Mouse (Mus musculus) forebrain, embryonic 11.5 days (tissue): ENCODE data around the gene Sphk2. TPM values are rescaled to one million over a fixed set of nuclear protein-coding genes. Genes with fewer than 3 reads are reported as not detected.
A peak's percentile ranks its signal among the peaks of the same experiment; 100 is the strongest.

ENCODE experiments used
- ATAC-seq: fragments of 200-750 bp; cut with Nextera tagmentation; replicated peaks from 2 replicates; pipeline ENCODE4 v1.8.0; 2017; ENCODE audit warnings: moderate TSS enrichment; ENCODE audit not compliant: low FRiP score
- DNase-seq: peaks from one replicate; pipeline ENCODE4 v3.0.0-alpha.2; 2017; ENCODE audit warnings: low spot score
- H3K27ac ChIP-seq: fragments of 300-500 bp; sonication (generic); 2 replicates; pipeline ENCODE4 v1.5.1; 2014; ENCODE audit warnings: low read depth, low read length
- H3K27me3 ChIP-seq: fragments of 300-500 bp; sonication (generic); 2 replicates; pipeline ENCODE4 v1.6.1; 2014; ENCODE audit warnings: mild to moderate bottlenecking, low read length, mixed read lengths; ENCODE audit not compliant: control insufficient read depth, insufficient read depth
- H3K36me3 ChIP-seq: fragments of 300-500 bp; sonication (generic); 2 replicates; pipeline ENCODE4 v1.6.1; 2014; ENCODE audit warnings: mild to moderate bottlenecking, low read length, moderate library complexity, mixed read lengths; ENCODE audit not compliant: control insufficient read depth, insufficient read depth
- H3K4me1 ChIP-seq: fragments of 300-500 bp; sonication (generic); replicated peaks from 2 replicates; pipeline ENCODE4 v1.6.1; 2014; ENCODE audit warnings: low read length, mixed read lengths; ENCODE audit not compliant: control insufficient read depth, insufficient read depth
- H3K4me2 ChIP-seq: fragments of 300-500 bp; sonication (generic); 2 replicates; pipeline ENCODE4 v1.6.1; 2014; ENCODE audit warnings: low read depth, mild to moderate bottlenecking, low read length, moderate library complexity, mixed read lengths; ENCODE audit not compliant: severe bottlenecking
- H3K4me3 ChIP-seq: fragments of 300-500 bp; sonication (generic); 2 replicates; pipeline ENCODE4 v1.5.1; 2014; ENCODE audit warnings: low read depth, low read length
- H3K9ac ChIP-seq: fragments of 300-500 bp; sonication (generic); 2 replicates; pipeline ENCODE4 v1.6.1; 2014; ENCODE audit warnings: low read length
- H3K9me3 ChIP-seq: fragments of 300-500 bp; sonication (generic); 2 replicates; pipeline ENCODE4 v1.6.1; 2016; ENCODE audit warnings: low read length, mixed read lengths; ENCODE audit not compliant: control insufficient read depth
- WGBS: fragments of 180-500 bp; shearing (Covaris S2); extraction: QIAGEN DNeasy Blood & Tissue Kit; methylation state at CpG from one replicate; pipeline ENCODE4 v1.1.7; 2014; 5-methylcytosine and 5-hydroxymethylcytosine counted together
- polyA plus RNA-seq: library from polyadenylated mRNA; unstranded; fragments of >200 nt; fragmentation: Nextera tagmentation; extraction: Ambion mirVana; gene quantifications from 2 replicates; pipeline ENCODE4 v1.2.1, GENCODE M21; 2014

Gene Sphk2
- polyA plus RNA-seq, 1 experiment from 2014 or later: 27.0 TPM

GRCm38 (mm10) chr7:45711316-45712021 lies 6.3 kb downstream of the Sphk2 start:
- H3K4me3 ChIP-seq: no peak overlapping the region
- no peak for DNase-seq

GRCm38 (mm10) chr7:45710477-45711191 lies 7.2 kb downstream of the Sphk2 start:
- Histone ChIP-seq H3K4me3 (no peak overlapping the region), H3K4me2 (no peak overlapping the region), H3K4me1 (peaks cover 29% of the 10 kb centered on the region), H3K36me3 (peaks cover 18% of the 10 kb centered on the region; the same call in 1 of the 2 replicates), H3K9me3 (no peaks in the 10 kb centered on the region), H3K9ac (no peak overlapping the region), H3K27ac (no peak overlapping the region), H3K27me3 (no peaks in the 10 kb centered on the region)
- WGBS: 94% methylated on average over 20 of the region's 20 CpGs
- no peak for DNase-seq
- ATAC-seq: no peak

More at GRCm38 (mm10) chr7:45711316-45712021, 6.3 kb downstream of the Sphk2 start:
- no peak overlapping the region for H3K4me2 ChIP-seq
- H3K36me3 ChIP-seq: peaks cover 18% of the 10 kb centered on the region; the same call in 1 of the 2 replicates
- no peak overlapping the region for H3K9ac ChIP-seq
- H3K27ac ChIP-seq: no peak overlapping the region
- H3K9me3 ChIP-seq: no peaks in the 10 kb centered on the region
- 93% methylated on average over 24 of the region's 24 CpGs for WGBS
- no peak for ATAC-seq
- peaks cover 28% of the 10 kb centered on the region for H3K4me1 ChIP-seq
- H3K27me3 ChIP-seq: no peaks in the 10 kb centered on the region

- H3K36me3 ChIP-seq: peaks cover 18% of the 10 kb centered on the region; the same call in 1 of the 2 replicates
- H3K4me2 ChIP-seq: no peak overlapping the region
- no peaks in the 10 kb centered on the region for H3K27me3 ChIP-seq
- peaks cover 28% of the 10 kb centered on the region for H3K4me1 ChIP-seq
- ATAC-seq (no peak), DNase-seq (no peak)
- H3K27ac ChIP-seq: no peak overlapping the region
- no peak overlapping the region for H3K4me3 ChIP-seq
- H3K9me3 ChIP-seq: no peaks in the 10 kb centered on the region
- no peak overlapping the region for H3K9ac ChIP-seq
- 73% methylated on average over 14 of the region's 14 CpGs for WGBS
These were observed 8.0 kb downstream of the Sphk2 start for GRCm38 (mm10) chr7:45709677-45710355.

- WGBS: 49% methylated on average over 6 of the region's 6 CpGs
- H3K9me3 ChIP-seq: no peaks in the 10 kb centered on the region
- no peaks in the 10 kb centered on the region for H3K27me3 ChIP-seq
- no peak overlapping the region for H3K9ac ChIP-seq
- no peak for ATAC-seq
- H3K4me3 ChIP-seq: no peak overlapping the region
- no peak overlapping the region for H3K27ac ChIP-seq
- H3K36me3 ChIP-seq: peaks cover 18% of the 10 kb centered on the region; the same call in 1 of the 2 replicates
- H3K4me2 ChIP-seq: no peak overlapping the region
- no peak for DNase-seq
- H3K4me1 ChIP-seq: peaks cover 24% of the 10 kb centered on the region
These were observed 8.8 kb downstream of the Sphk2 start for GRCm38 (mm10) chr7:45709036-45709435.

GRCm38 (mm10) chr7:45708221-45708761 lies 9.5 kb downstream of the Sphk2 start:
- ATAC-seq (no peak), DNase-seq (peak; percentile 52)
- H3K9ac ChIP-seq: no peak overlapping the region
- no peak overlapping the region for H3K4me3 ChIP-seq
- H3K27ac ChIP-seq: no peak overlapping the region
- H3K4me1 ChIP-seq: peaks cover 28% of the 10 kb centered on the region
- H3K27me3 ChIP-seq: no peaks in the 10 kb centered on the region
- peaks cover 16% of the 10 kb centered on the region; the same call in 1 of the 2 replicates for H3K36me3 ChIP-seq
- H3K4me2 ChIP-seq: peak overlapping the region; percentile 98; the same call in 1 of the 2 replicates
- H3K9me3 ChIP-seq: no peaks in the 10 kb centered on the region
- 56% methylated on average over 13 of the region's 13 CpGs for WGBS

GRCm38 (mm10) chr7:45707375-45707967 lies 10.3 kb downstream of the Sphk2 start:
- under 1% methylated on average over 27 of the region's 27 CpGs for WGBS
- H3K27ac ChIP-seq: peak overlapping the region; percentile 37; the same call in 1 of the 2 replicates
- H3K9ac ChIP-seq: peak overlapping the region; percentile 9

GRCm38 (mm10) chr7:45706721-45707241 lies 11.0 kb downstream of the Sphk2 start:
- DNase-seq (peak; percentile 92), ATAC-seq (0 out of 2 replicates have a peak, but pooled peaks have one; percentile 3)
- H3K4me2 ChIP-seq: peak overlapping the region; percentile 98
- H3K9ac ChIP-seq: peak overlapping the region; percentile 72
- H3K36me3 ChIP-seq: peaks cover 10% of the 10 kb centered on the region; the same call in 1 of the 2 replicates
- peaks cover 28% of the 10 kb centered on the region for H3K4me1 ChIP-seq
- under 1% methylated on average over 43 of the region's 45 CpGs for WGBS
- no peaks in the 10 kb centered on the region for H3K27me3 ChIP-seq
- peak overlapping the region; percentile 37; the same call in 1 of the 2 replicates for H3K27ac ChIP-seq
- H3K4me3 ChIP-seq: peak overlapping the region; percentile 52
- H3K9me3 ChIP-seq: no peaks in the 10 kb centered on the region

More at GRCm38 (mm10) chr7:45707375-45707967, 10.3 kb downstream of the Sphk2 start:
- Histone ChIP-seq H3K4me1 (peaks cover 28% of the 10 kb centered on the region), H3K36me3 (peaks cover 10% of the 10 kb centered on the region; the same call in 1 of the 2 replicates), H3K9me3 (no peaks in the 10 kb centered on the region), H3K4me3 (peak overlapping the region; percentile 52), H3K27me3 (no peaks in the 10 kb centered on the region), H3K4me2 (peak overlapping the region; percentile 98)
- ATAC-seq (peak; percentile 27), DNase-seq (peak; percentile 93)
